Mouse (Mus musculus) liver, postnatal 0 days (tissue): ENCODE data around the gene Capn10.
A peak's percentile ranks its signal among the peaks of the same experiment; 100 is the strongest.

Source experiments
- CTCF ChIP-seq: sonication (generic); IDR thresholded peaks from 2 replicates; pipeline ENCODE4 v1.5.1; 2016; ENCODE audit warnings: antibody characterized with exemption, low read depth
- EP300 ChIP-seq: IDR thresholded peaks from 2 replicates; pipeline ENCODE4 v1.6.1; 2016; ENCODE audit warnings: antibody characterized with exemption, low read depth, mild to moderate bottlenecking

DNA sequence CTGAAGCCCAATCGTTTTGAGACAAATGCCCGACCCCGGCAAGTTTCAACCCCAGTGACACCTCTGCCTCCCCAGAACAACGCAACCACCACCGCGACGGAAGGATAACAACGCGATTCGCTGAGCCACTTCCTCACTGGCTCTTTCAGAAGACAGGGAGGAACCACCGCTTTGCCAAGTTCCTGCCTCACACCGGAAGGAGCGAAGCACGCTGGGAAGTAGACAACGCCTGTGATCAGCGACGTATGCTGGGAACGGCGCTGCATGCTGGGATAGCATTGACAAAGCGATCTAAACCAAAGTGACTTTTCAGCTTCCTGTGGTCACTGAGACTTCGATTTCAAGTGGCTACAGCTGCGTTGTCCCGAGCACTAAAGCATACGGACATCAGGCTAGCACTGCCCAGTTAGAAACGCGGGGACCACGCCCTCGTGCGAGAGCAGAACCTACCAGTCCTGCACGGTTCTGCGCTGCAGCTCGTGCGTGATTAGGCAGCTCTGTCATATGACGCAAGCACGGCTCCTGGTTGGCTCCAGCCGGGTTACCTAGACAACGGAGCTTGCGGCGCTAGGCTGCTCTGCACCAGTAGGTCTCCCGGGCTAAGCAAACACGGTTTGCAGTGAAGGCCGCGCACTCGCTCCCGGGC is at the start of gene Capn10:
- TF ChIP-seq EP300 (peak; percentile 32; the same call in 1 of the 2 replicates), CTCF (no peak)
